Mouse (Mus musculus) embryonic facial prominence, embryonic 10.5 days (tissue): ENCODE results near the gene Alpl. TPM values are rescaled to one million over a fixed set of nuclear protein-coding genes. Genes with fewer than 3 reads are reported as not detected.

ENCODE experiments used
- DNase-seq: peaks from one replicate; pipeline ENCODE4 v3.0.0-alpha.2; 2017; ENCODE audit warnings: low spot score
- H3K27ac ChIP-seq: fragments of 300-500 bp; sonication (generic); replicated peaks from 2 replicates; pipeline ENCODE4 v1.5.1; 2016; ENCODE audit warnings: mild to moderate bottlenecking
- H3K27me3 ChIP-seq: fragments of 300-500 bp; sonication (generic); replicated peaks from 2 replicates; pipeline ENCODE4 v1.6.1; 2016; ENCODE audit warnings: low read depth, mild to moderate bottlenecking; ENCODE audit not compliant: poor library complexity, severe bottlenecking
- H3K36me3 ChIP-seq: fragments of 300-500 bp; sonication (generic); replicated peaks from 2 replicates; pipeline ENCODE4 v1.6.1; 2016; ENCODE audit warnings: mild to moderate bottlenecking, moderate library complexity
- H3K4me1 ChIP-seq: fragments of 300-500 bp; sonication (generic); 2 replicates; pipeline ENCODE4 v1.6.1; 2016
- H3K4me3 ChIP-seq: fragments of 300-500 bp; sonication (generic); 2 replicates; pipeline ENCODE4 v1.5.1; 2016; ENCODE audit warnings: mild to moderate bottlenecking, moderate library complexity
- H3K9me3 ChIP-seq: fragments of 300-500 bp; sonication (generic); 2 replicates; pipeline ENCODE4 v1.6.1; 2016; ENCODE audit warnings: mild to moderate bottlenecking
- WGBS: fragments of 180-500 bp; shearing (Covaris S2); methylation state at CpG from one replicate; pipeline ENCODE4 v1.1.7; 2016; 5-methylcytosine and 5-hydroxymethylcytosine counted together
- polyA plus RNA-seq: library from polyadenylated mRNA; unstranded; fragments of >200 nt; fragmentation: Nextera tagmentation; extraction: Ambion mirVana; gene quantifications from 2 replicates; pipeline ENCODE4 v1.2.1, GENCODE M21; 2016

Alpl gene
- polyA plus RNA-seq = 12.9 and 18.7 TPM in 2 replicates

GRCm38 (mm10) chr4:137795611-137796557 lies at the start of gene Alpl:
TSS of gene Alpl (minus strand) at chr4:137796384.
- Histone ChIP-seq H3K9me3 (no peaks in the 10 kb centered on the region), H3K27ac (peak within 1 kb of the TSS; percentile 77), H3K27me3 (peaks cover 65% of the 10 kb centered on the region), H3K4me1 (peaks cover 61% of the 10 kb centered on the region), H3K36me3 (no peaks in the 10 kb centered on the region), H3K4me3 (peak within 1 kb of the TSS; percentile 65)
- 1% methylated on average over 78 of the region's 78 CpGs for WGBS
- peak; percentile 85 for DNase-seq

GRCm38 (mm10) chr4:137844656-137845055 lies 48.5 kb upstream of the Alpl start:
- no peaks in the 10 kb centered on the region for H3K4me1 ChIP-seq
- no peaks in the 10 kb centered on the region for H3K36me3 ChIP-seq
- H3K4me3 ChIP-seq = no peak overlapping the region
- peak; percentile 87 for DNase-seq
- peaks cover 4% of the 10 kb centered on the region; the same call in 1 of the 2 replicates for H3K27me3 ChIP-seq
- H3K9me3 ChIP-seq = no peaks in the 10 kb centered on the region
- whole genome bisulfite sequencing = 22% methylated on average over 11 of the region's 11 CpGs
- H3K27ac ChIP-seq = no peak overlapping the region

GRCm38 (mm10) chr4:137839452-137839851 lies 43.3 kb upstream of the Alpl start:
- no peak for DNase-seq
- H3K36me3 ChIP-seq = no peaks in the 10 kb centered on the region
- no peaks in the 10 kb centered on the region for H3K9me3 ChIP-seq
- H3K27me3 ChIP-seq = peaks cover 14% of the 10 kb centered on the region; the same call in 1 of the 2 replicates
- H3K4me1 ChIP-seq = peaks cover 9% of the 10 kb centered on the region
- no peak overlapping the region for H3K4me3 ChIP-seq
- 82% methylated on average over 5 of the region's 5 CpGs for WGBS
- no peak overlapping the region for H3K27ac ChIP-seq

GRCm38 (mm10) chr4:137838791-137839190 lies 42.6 kb upstream of the Alpl start:
- Histone ChIP-seq H3K36me3 (no peaks in the 10 kb centered on the region), H3K27ac (no peak overlapping the region), H3K4me3 (no peak overlapping the region), H3K27me3 (peaks cover 14% of the 10 kb centered on the region; the same call in 1 of the 2 replicates), H3K9me3 (no peaks in the 10 kb centered on the region), H3K4me1 (peaks cover 9% of the 10 kb centered on the region)
- no peak for DNase-seq
- WGBS = 93% methylated on average over 2 of the region's 2 CpGs

GRCm38 (mm10) chr4:137837792-137838191 lies 41.6 kb upstream of the Alpl start:
- Histone ChIP-seq H3K36me3 (no peaks in the 10 kb centered on the region), H3K9me3 (no peaks in the 10 kb centered on the region), H3K4me3 (no peak overlapping the region), H3K27ac (no peak overlapping the region), H3K27me3 (peaks cover 14% of the 10 kb centered on the region; the same call in 1 of the 2 replicates), H3K4me1 (peaks cover 9% of the 10 kb centered on the region)
- 85% methylated on average over 8 of the region's 8 CpGs for WGBS
- no peak for DNase-seq

- H3K9me3 ChIP-seq = no peaks in the 10 kb centered on the region
- WGBS = 86% methylated on average over 5 of the region's 5 CpGs
- no peak overlapping the region for H3K27ac ChIP-seq
- H3K4me3 ChIP-seq = no peak overlapping the region
- H3K27me3 ChIP-seq = 0 out of 2 replicates have a peak, but pooled peaks cover 10% of the 10 kb centered on the region
- H3K36me3 ChIP-seq = no peaks in the 10 kb centered on the region
- DNase-seq = no peak
- H3K4me1 ChIP-seq = peaks cover 9% of the 10 kb centered on the region
These were observed 40.6 kb upstream of the Alpl start for GRCm38 (mm10) chr4:137836741-137837140.

GRCm38 (mm10) chr4:137835624-137836337 lies 39.6 kb upstream of the Alpl start:
- Histone ChIP-seq H3K4me1 (peaks cover 9% of the 10 kb centered on the region), H3K9me3 (no peaks in the 10 kb centered on the region), H3K36me3 (no peaks in the 10 kb centered on the region), H3K27ac (no peak overlapping the region), H3K4me3 (peak overlapping the region; percentile 35), H3K27me3 (0 out of 2 replicates have a peak, but pooled peaks cover 13% of the 10 kb centered on the region)
- 11% methylated on average over 14 of the region's 14 CpGs for WGBS
- peak; percentile 86 for DNase-seq

GRCm38 (mm10) chr4:137831598-137831997 lies 35.4 kb upstream of the Alpl start:
- Histone ChIP-seq H3K27me3 (peaks cover 37% of the 10 kb centered on the region), H3K36me3 (no peaks in the 10 kb centered on the region), H3K27ac (no peak overlapping the region), H3K9me3 (no peaks in the 10 kb centered on the region), H3K4me1 (peaks cover 18% of the 10 kb centered on the region), H3K4me3 (no peak overlapping the region)
- 88% methylated on average over 11 of the region's 11 CpGs for WGBS
- DNase-seq = no peak

GRCm38 (mm10) chr4:137830380-137830779 lies 34.2 kb upstream of the Alpl start:
- Histone ChIP-seq H3K36me3 (no peaks in the 10 kb centered on the region), H3K27ac (no peak overlapping the region), H3K4me1 (peaks cover 11% of the 10 kb centered on the region; the same call in 1 of the 2 replicates), H3K27me3 (peaks cover 35% of the 10 kb centered on the region), H3K9me3 (no peaks in the 10 kb centered on the region), H3K4me3 (no peak overlapping the region)
- DNase-seq = peak; percentile 35
- 16% methylated on average over 6 of the region's 6 CpGs for WGBS

GRCm38 (mm10) chr4:137824881-137825280 lies 28.7 kb upstream of the Alpl start:
- Histone ChIP-seq H3K4me3 (no peak overlapping the region), H3K36me3 (no peaks in the 10 kb centered on the region), H3K9me3 (no peaks in the 10 kb centered on the region), H3K27me3 (peaks cover 15% of the 10 kb centered on the region), H3K27ac (no peak overlapping the region), H3K4me1 (0 out of 2 replicates have a peak, but pooled peaks cover 3% of the 10 kb centered on the region)
- WGBS = 89% methylated on average over 2 of the region's 2 CpGs
- DNase-seq = no peak

- H3K27ac ChIP-seq = no peak overlapping the region
- H3K9me3 ChIP-seq = no peaks in the 10 kb centered on the region
- 89% methylated on average over 3 of the region's 3 CpGs for WGBS
- no peak overlapping the region for H3K4me3 ChIP-seq
- no peak for DNase-seq
- H3K4me1 ChIP-seq = 0 out of 2 replicates have a peak, but pooled peaks cover 2% of the 10 kb centered on the region
- no peaks in the 10 kb centered on the region for H3K36me3 ChIP-seq
- H3K27me3 ChIP-seq = 0 out of 2 replicates have a peak, but pooled peaks cover 2% of the 10 kb centered on the region
These were observed 27.4 kb upstream of the Alpl start for GRCm38 (mm10) chr4:137823542-137823941.

GRCm38 (mm10) chr4:137822537-137822936 lies 26.4 kb upstream of the Alpl start:
- 88% methylated on average over 5 of the region's 5 CpGs for WGBS
- H3K36me3 ChIP-seq = no peaks in the 10 kb centered on the region
- no peak overlapping the region for H3K4me3 ChIP-seq
- DNase-seq = no peak
- no peaks in the 10 kb centered on the region for H3K9me3 ChIP-seq
- H3K4me1 ChIP-seq = 0 out of 2 replicates have a peak, but pooled peaks cover 2% of the 10 kb centered on the region
- H3K27ac ChIP-seq = no peak overlapping the region
- no peaks in the 10 kb centered on the region for H3K27me3 ChIP-seq
